16 mouse cellular contexts compared by ENCODE assay signal in genomic region chr2:10009671-10010254, GRCm38 (mm10). TPM values are rescaled to one million over a fixed set of nuclear protein-coding genes. Genes with fewer than 3 reads are reported as not detected.
DNase-seq lines count a peak whose midpoint lies in the region; ATAC-seq and TF ChIP-seq lines count a peak whose summit lies in the region.
"Had no signal": no experiment of that assay in that cellular context is flagged by ENCODE, and none has a peak within 500 bp of the region (broad histone marks: within the 10 kb centered on the region; RNA-seq: fewer than 3 reads in every experiment).

No protein-coding gene starts in this region.

- 80% methylated on average over 13 of the region's 13 CpGs for WGBS in forebrain, embryonic 14.5 days
- 81% methylated on average over 13 of the region's 13 CpGs for WGBS in forebrain, embryonic 12.5 days
- WGBS in liver, adult 2 months = 55% methylated on average over 13 of the region's 13 CpGs
- WGBS in liver, embryonic 11.5 days = 84% methylated on average over 13 of the region's 13 CpGs

- TF ChIP-seq CTCF in liver, adult 2 months (IDR thresholded peaks at IDR 0.05; ENCODE audit: low read depth, low read length) = no peak

- no peaks in the 10 kb centered on the region for H3K27me3 ChIP-seq in forebrain, embryonic 14.5 days (replicated peaks; ENCODE audit: control insufficient read depth, insufficient read depth, low read length)
- no peaks in the 10 kb centered on the region for H3K27me3 ChIP-seq in forebrain, embryonic 12.5 days
- no peaks in the 10 kb centered on the region for H3K27me3 ChIP-seq in liver, adult 2 months (ENCODE audit: control insufficient read depth, insufficient read depth, low read length)
- H3K27me3 ChIP-seq in liver, embryonic 11.5 days (replicated peaks; ENCODE audit: control insufficient read depth, insufficient read depth, low read length) = no peaks in the 10 kb centered on the region
- H3K27me3 ChIP-seq: intestine, embryonic 15.5 days had no signal

- ATAC-seq in forebrain, embryonic 14.5 days = peak; percentile 29; the same call in 1 of the 2 replicates
- ATAC-seq in forebrain, embryonic 12.5 days (ENCODE audit: low FRiP score) = no peak
- ATAC-seq in liver, embryonic 11.5 days (replicated peaks; ENCODE audit: low FRiP score) = no peak
- no peak for ATAC-seq in erythroblast, adult 5-6 weeks (replicated peaks; ENCODE audit: low FRiP score, poor library complexity, severe bottlenecking)

- H3K9ac ChIP-seq in forebrain, embryonic 14.5 days (ENCODE audit: low read length) = no peak overlapping the region
- H3K9ac ChIP-seq in forebrain, embryonic 12.5 days = no peak overlapping the region
- H3K9ac ChIP-seq in liver, adult 2 months (ENCODE audit: low read depth, low read length) = no peak overlapping the region
- H3K9ac ChIP-seq in liver, embryonic 11.5 days (ENCODE audit: low read depth, low read length) = no peak overlapping the region
- H3K9ac ChIP-seq: intestine, embryonic 15.5 days had no signal

- peaks cover 6% of the 10 kb centered on the region; the same call in 1 of the 2 replicates for H3K79me2 ChIP-seq in liver, adult 2 months (ENCODE audit: control insufficient read depth, insufficient read depth, low read length)

- no peak for DNase-seq in forebrain, embryonic 14.5 days (ENCODE audit: low spot score)
- DNase-seq in liver, adult 2 months (ENCODE audit: extremely low read depth, low read depth, low spot score) = peak; percentile 55
- DNase-seq in liver, embryonic 11.5 days (ENCODE audit: low spot score) = no peak
- DNase-seq in CD4-positive helper T cell, adult 2 months (ENCODE audit: low read depth, low spot score) = peak; percentile 22
- DNase-seq in induced T-regulatory cell, adult 2 months (ENCODE audit: low read depth) = peak; percentile 25
- no peak for DNase-seq in frontal cortex, postnatal 14 days (ENCODE audit: low spot score in 2 of 2)
- DNase-seq: gastrocnemius, postnatal 36 days; right cerebral cortex, postnatal 25 days; thymus, postnatal 36 days had no signal

- no peaks in the 10 kb centered on the region for H3K36me3 ChIP-seq in forebrain, embryonic 14.5 days (ENCODE audit: control insufficient read depth, insufficient read depth, low read length)
- no peaks in the 10 kb centered on the region for H3K36me3 ChIP-seq in forebrain, embryonic 12.5 days (replicated peaks)
- no peaks in the 10 kb centered on the region for H3K36me3 ChIP-seq in liver, adult 2 months (ENCODE audit: control insufficient read depth, insufficient read depth, low read length)
- no peaks in the 10 kb centered on the region for H3K36me3 ChIP-seq in liver, embryonic 11.5 days (ENCODE audit: control insufficient read depth, insufficient read depth, low read length)
- H3K36me3 ChIP-seq: intestine, embryonic 15.5 days had no signal

- H3K9me3 ChIP-seq in forebrain, embryonic 14.5 days (replicated peaks; ENCODE audit: control insufficient read depth, low read length) = no peaks in the 10 kb centered on the region
- H3K9me3 ChIP-seq in forebrain, embryonic 12.5 days = no peaks in the 10 kb centered on the region
- H3K9me3 ChIP-seq in liver, embryonic 11.5 days (ENCODE audit: control insufficient read depth, low read length) = no peaks in the 10 kb centered on the region
- H3K9me3 ChIP-seq: intestine, embryonic 15.5 days had no signal

- H3K4me2 ChIP-seq in forebrain, embryonic 14.5 days (ENCODE audit: low read length) = no peak overlapping the region
- H3K4me2 ChIP-seq in forebrain, embryonic 12.5 days = no peak overlapping the region
- no peak overlapping the region for H3K4me2 ChIP-seq in liver, embryonic 11.5 days
- H3K4me2 ChIP-seq: heart, embryonic 11.5 days; intestine, embryonic 15.5 days had no signal

- no peak overlapping the region for H3K27ac ChIP-seq in forebrain, embryonic 14.5 days (ENCODE audit: low read depth, low read length)
- no peak overlapping the region for H3K27ac ChIP-seq in forebrain, embryonic 12.5 days
- no peak overlapping the region for H3K27ac ChIP-seq in liver, adult 2 months (replicated peaks; ENCODE audit: insufficient read depth, low read depth, low read length)
- no peak overlapping the region for H3K27ac ChIP-seq in liver, embryonic 11.5 days (ENCODE audit: low read depth, low read length)
- H3K27ac ChIP-seq: intestine, embryonic 15.5 days; liver, embryonic 14.5 days; macrophage had no signal

- TF ChIP-seq POLR2A in liver, adult 2 months (IDR thresholded peaks at IDR 0.05; ENCODE audit: extremely low read depth, insufficient read depth, low read length) = no peak

- H3K4me1 ChIP-seq in forebrain, embryonic 14.5 days (ENCODE audit: control insufficient read depth, insufficient read depth, low read length) = no peaks in the 10 kb centered on the region
- H3K4me1 ChIP-seq in forebrain, embryonic 12.5 days = no peaks in the 10 kb centered on the region
- no peaks in the 10 kb centered on the region; the same call in 1 of the 2 replicates for H3K4me1 ChIP-seq in liver, adult 2 months (ENCODE audit: control insufficient read depth, insufficient read depth, low read length)
- peaks cover 22% of the 10 kb centered on the region for H3K4me1 ChIP-seq in liver, embryonic 11.5 days (replicated peaks; ENCODE audit: control insufficient read depth, insufficient read depth, low read length)
- H3K4me1 ChIP-seq: intestine, embryonic 15.5 days had no signal

- no peak overlapping the region for H3K4me3 ChIP-seq in forebrain, embryonic 14.5 days (ENCODE audit: low read depth, low read length)
- no peak overlapping the region for H3K4me3 ChIP-seq in forebrain, embryonic 12.5 days (replicated peaks)
- H3K4me3 ChIP-seq in liver, adult 2 months (ENCODE audit: insufficient read depth, low read depth, low read length) = no peak overlapping the region
- H3K4me3 ChIP-seq in liver, embryonic 11.5 days (ENCODE audit: low read depth, low read length) = no peak overlapping the region
- H3K4me3 ChIP-seq: erythroblast, embryonic 14.5 days; intestine, embryonic 15.5 days had no signal

RNA-seq across cellular contexts. Expression of gene Taf3, which starts 38.6 kb away (rescaled TPM):
- polyA plus RNA-seq in forebrain, embryonic 14.5 days (2014; fragmentation: Nextera tagmentation; extraction: Ambion mirVana) = 10.9 and 13.2 TPM in 2 replicates
- 17.3 and 18.4 TPM in 2 replicates for polyA plus RNA-seq in forebrain, embryonic 12.5 days (2016; fragmentation: Nextera tagmentation; extraction: Ambion mirVana)
- 1.1 and 1.5 TPM in 2 replicates for total RNA-seq in liver, adult 2 months (2014; rRNA removed)
- polyA plus RNA-seq in liver, adult 2 months (2012; rRNA removed) = 1.6 and 2.6 TPM in 2 replicates
- 14.9 and 18.6 TPM in 2 replicates for polyA plus RNA-seq in liver, embryonic 11.5 days (2014; fragmentation: Nextera tagmentation; extraction: Ambion mirVana)
- total RNA-seq in erythroblast, adult 5-6 weeks (2015; ENCODE audit: low replicate concordance) = 5.9 and 9.6 TPM in 2 replicates
- total RNA-seq in erythroblast, adult 5-6 weeks (2017; ENCODE audit: low replicate concordance) = 3.5 and 3.8 TPM in 2 replicates

Comparison
In these comparisons a context has a peak if more than half of its experiments do, and no peak if none do; other contexts are left out.
1. DNase-seq: peak in liver, adult 2 months (single experiment), CD4-positive helper T cell, adult 2 months (single experiment) and induced T-regulatory cell, adult 2 months (single experiment); none in forebrain, embryonic 14.5 days (single experiment), liver, embryonic 11.5 days (single experiment) and frontal cortex, postnatal 14 days (0 of 2).